Mouse (Mus musculus): ENCODE measurements around the gene Avp.

DNA sequence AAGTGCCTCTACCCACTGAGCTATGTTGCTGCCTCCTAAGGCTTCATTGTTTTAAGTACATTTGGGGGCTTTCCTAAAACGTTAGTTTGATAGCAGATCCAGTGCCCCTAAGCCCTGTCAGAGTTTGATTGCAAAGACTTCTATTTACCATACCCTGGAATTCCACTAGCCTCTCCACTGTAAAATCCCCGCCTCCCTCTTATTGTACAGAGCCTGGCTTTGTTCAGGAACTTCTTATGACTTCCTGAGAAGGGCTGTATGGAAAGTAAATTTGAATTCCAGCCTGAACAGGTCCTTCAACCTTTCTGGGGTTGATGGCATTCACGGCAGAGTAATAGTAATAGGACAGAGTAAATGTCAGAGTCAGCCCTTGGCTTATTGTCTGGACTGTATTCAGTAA, 45.5 kb downstream of the Avp start:
- no peak for TF ChIP-seq CTCF (conservative IDR thresholded peaks at IDR 0.05; ENCODE audit: insufficient read depth, insufficient read length, low read depth, low read length)
- no peak for TF ChIP-seq POLR2A (IDR thresholded peaks at IDR 0.05; ENCODE audit: low read depth, low read length)
